Mouse (Mus musculus) testis, adult 2 months (tissue): ENCODE results near the gene Cd6.

Experiments
- CTCF ChIP-seq: fragments of 200-500 bp; IDR thresholded peaks from 2 replicates; pipeline ENCODE4 v1.5.1; 2012; ENCODE audit warnings: low read depth, mild to moderate bottlenecking, inconsistent platforms, low read length, moderate library complexity; ENCODE audit not compliant: control insufficient read depth, insufficient read depth, insufficient replicate concordance
- POLR2A ChIP-seq: fragments of 200-500 bp; IDR thresholded peaks from 2 replicates; pipeline ENCODE4 v1.6.1; 2012; ENCODE audit warnings: low read depth, mild to moderate bottlenecking, inconsistent platforms, low read length, moderate library complexity; ENCODE audit not compliant: control insufficient read depth

- TF ChIP-seq CTCF (no peak), POLR2A (no peak)
These were observed 70.3 kb downstream of the Cd6 start for GRCm38 (mm10) chr19:10759525-10759924.
